Mouse (Mus musculus) intestine, embryonic 16.5 days (tissue): ENCODE results near the gene Ngfr. TPM values are rescaled to one million over a fixed set of nuclear protein-coding genes. Genes with fewer than 3 reads are reported as not detected.

Source experiments
- ATAC-seq: fragments of 200-750 bp; cut with Nextera tagmentation; 2 replicates; pipeline ENCODE4 v1.8.0; 2017; ENCODE audit warnings: moderate TSS enrichment, moderate library complexity
- H3K27ac ChIP-seq: fragments of 300-500 bp; sonication (generic); 2 replicates; pipeline ENCODE4 v1.5.1; 2014; ENCODE audit warnings: mild to moderate bottlenecking, low read length
- H3K27me3 ChIP-seq: fragments of 300-500 bp; sonication (generic); replicated peaks from 2 replicates; pipeline ENCODE4 v1.6.1; 2014; ENCODE audit warnings: low read length, control low read depth, mixed read lengths; ENCODE audit not compliant: control insufficient read depth, insufficient read depth
- H3K36me3 ChIP-seq: fragments of 300-500 bp; sonication (generic); 2 replicates; pipeline ENCODE4 v1.6.1; 2014; ENCODE audit warnings: low read length, control low read depth; ENCODE audit not compliant: control insufficient read depth, insufficient read depth
- H3K4me1 ChIP-seq: fragments of 300-500 bp; sonication (generic); 2 replicates; pipeline ENCODE4 v1.6.1; 2014; ENCODE audit warnings: low read length, control low read depth, mixed read lengths; ENCODE audit not compliant: control insufficient read depth, insufficient read depth
- H3K4me2 ChIP-seq: fragments of 300-500 bp; sonication (generic); 2 replicates; pipeline ENCODE4 v1.6.1; 2014; ENCODE audit warnings: low read depth, low read length, control low read depth
- H3K4me3 ChIP-seq: fragments of 300-500 bp; sonication (generic); 2 replicates; pipeline ENCODE4 v1.5.1; 2014; ENCODE audit warnings: mild to moderate bottlenecking, low read length
- H3K9ac ChIP-seq: fragments of 300-500 bp; sonication (generic); 2 replicates; pipeline ENCODE4 v1.6.1; 2014; ENCODE audit warnings: low read depth, low read length
- H3K9me3 ChIP-seq: fragments of 300-500 bp; sonication (generic); 2 replicates; pipeline ENCODE4 v1.6.1; 2016; ENCODE audit warnings: low read length, control low read depth; ENCODE audit not compliant: control insufficient read depth
- WGBS: fragments of 180-500 bp; shearing (Covaris S2); extraction: QIAGEN DNeasy Blood & Tissue Kit; methylation state at CpG from one replicate; pipeline ENCODE4 v1.1.7; 2014; 5-methylcytosine and 5-hydroxymethylcytosine counted together
- polyA plus RNA-seq: library from polyadenylated mRNA; unstranded; fragments of >200 nt; fragmentation: Nextera tagmentation; extraction: Ambion mirVana; gene quantifications from 2 replicates; pipeline ENCODE4 v1.2.1, GENCODE M21; 2015

The Ngfr gene
- 15.5 and 15.8 TPM in 2 replicates for polyA plus RNA-seq

DNA sequence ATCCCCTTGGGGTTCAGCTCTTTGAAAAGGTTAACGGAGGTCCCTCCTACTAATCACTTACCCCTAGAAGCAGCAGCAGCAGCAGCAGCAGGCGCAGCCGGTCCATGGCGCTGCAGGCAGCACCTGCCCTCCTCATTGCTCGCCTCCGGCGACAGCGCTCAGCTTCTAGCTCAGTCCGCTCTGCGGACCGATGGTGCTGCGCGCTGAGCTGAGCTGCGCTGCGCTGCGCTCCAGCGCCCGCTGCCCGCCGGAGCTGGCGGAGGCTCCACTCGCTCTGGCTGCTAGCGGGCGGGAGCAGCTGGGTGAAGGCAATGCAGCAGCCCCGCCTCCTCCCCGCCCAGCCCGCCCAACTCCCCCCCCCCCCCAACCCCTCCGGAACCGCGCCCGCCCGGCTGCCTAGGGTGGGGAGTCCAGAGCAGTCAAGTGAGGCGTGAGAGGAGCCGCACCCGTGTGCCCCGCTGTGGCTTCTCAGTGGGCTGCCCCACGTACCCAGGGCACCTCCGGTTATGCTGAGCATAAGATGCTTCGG, at the start of gene Ngfr:
Gene Ngfr (minus strand): TSS at position 313 of the 529 bp plus-strand sequence.
- peak; percentile 72 for ATAC-seq
- 0% methylated on average over 32 of the region's 39 CpGs for WGBS
- Histone ChIP-seq H3K9me3 (no peaks in the 10 kb centered on the region), H3K9ac (peak within 1 kb of the TSS; percentile 48), H3K4me2 (peak within 1 kb of the TSS; percentile 75), H3K27ac (no peak within 1 kb of the TSS), H3K4me3 (peak within 1 kb of the TSS; percentile 51), H3K36me3 (no peaks in the 10 kb centered on the region), H3K4me1 (peaks cover 31% of the 10 kb centered on the region), H3K27me3 (peaks cover 55% of the 10 kb centered on the region)

DNA sequence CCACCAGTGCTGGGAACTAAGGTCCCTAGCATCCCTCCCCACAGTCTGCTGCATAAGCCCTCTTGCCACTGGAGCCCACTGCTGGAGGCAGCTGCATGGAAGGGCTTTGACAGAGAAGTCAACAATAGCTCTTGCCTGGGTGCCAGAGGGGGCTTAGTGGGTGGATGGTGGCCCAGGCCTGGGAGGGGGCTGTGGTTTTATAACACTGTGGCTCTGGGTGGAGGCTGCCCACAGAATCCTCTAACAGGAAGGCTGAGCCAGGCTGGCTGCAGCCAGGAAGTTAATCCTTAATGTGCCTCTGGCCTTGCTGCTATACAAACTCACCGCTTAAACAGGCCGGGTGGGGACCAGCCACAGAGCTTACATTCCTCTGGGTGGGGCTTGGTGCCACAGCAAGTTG, 47.5 kb upstream of the Ngfr start:
- no peak for ATAC-seq
- Histone ChIP-seq H3K4me3 (no peak overlapping the region), H3K27me3 (no peaks in the 10 kb centered on the region), H3K9me3 (no peaks in the 10 kb centered on the region), H3K36me3 (no peaks in the 10 kb centered on the region), H3K4me2 (no peak overlapping the region), H3K4me1 (peaks cover 7% of the 10 kb centered on the region; the same call in 1 of the 2 replicates), H3K27ac (no peak overlapping the region), H3K9ac (no peak overlapping the region)
- 21% methylated on average over 2 of the region's 2 CpGs for WGBS

DNA sequence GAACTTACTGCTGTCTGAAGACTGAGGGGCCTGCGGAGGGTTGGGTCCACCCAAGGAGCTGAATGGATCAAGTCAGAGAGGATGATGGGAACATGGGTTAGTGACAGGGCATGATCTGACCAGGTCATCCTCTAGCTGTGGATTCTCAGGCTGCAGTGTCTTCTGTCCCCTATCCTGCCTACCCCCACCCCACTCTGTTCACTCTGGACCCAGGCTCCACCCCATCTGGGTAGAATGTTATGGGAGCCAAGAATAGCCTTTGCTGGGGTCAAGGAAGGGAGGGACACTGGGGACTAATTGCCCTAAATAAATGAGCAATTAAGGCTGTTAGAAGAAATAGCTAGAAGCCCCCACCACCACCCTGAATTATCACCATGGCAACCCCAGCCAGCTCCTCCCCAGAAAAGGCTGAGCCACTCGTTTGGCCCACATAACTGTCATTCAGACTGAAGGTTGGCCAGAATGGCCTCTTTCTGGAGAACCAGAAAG, 46.0 kb upstream of the Ngfr start:
- ATAC-seq, result no peak
- no peaks in the 10 kb centered on the region for H3K9me3 ChIP-seq
- H3K36me3 ChIP-seq, result no peaks in the 10 kb centered on the region
- no peaks in the 10 kb centered on the region for H3K27me3 ChIP-seq
- WGBS, result 73% methylated on average over 2 of the region's 2 CpGs
- no peak overlapping the region for H3K4me3 ChIP-seq
- H3K9ac ChIP-seq, result no peak overlapping the region
- peaks cover 7% of the 10 kb centered on the region; the same call in 1 of the 2 replicates for H3K4me1 ChIP-seq
- H3K4me2 ChIP-seq, result no peak overlapping the region
- no peak overlapping the region for H3K27ac ChIP-seq

DNA sequence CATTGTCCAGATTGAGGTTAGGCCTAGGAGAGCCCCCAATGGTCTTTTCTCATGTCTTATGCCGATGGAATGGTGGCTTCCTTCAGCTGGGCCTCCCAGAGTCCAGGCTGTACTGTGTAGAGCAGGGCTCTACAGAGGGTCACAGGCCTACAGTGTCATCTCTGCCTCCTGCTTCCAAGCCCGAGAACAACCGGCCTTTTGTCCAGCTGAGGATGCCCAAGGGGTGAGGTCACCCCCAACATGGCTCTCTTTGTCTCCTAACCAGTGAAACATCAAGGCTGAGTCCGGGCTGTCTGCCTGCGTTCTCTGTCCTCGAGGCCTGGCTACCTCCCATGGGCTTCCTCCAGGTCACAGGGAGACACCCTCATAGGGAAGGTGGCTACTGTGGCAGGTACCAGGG, 44.9 kb upstream of the Ngfr start:
- no peaks in the 10 kb centered on the region for H3K9me3 ChIP-seq
- H3K4me2 ChIP-seq, result no peak overlapping the region
- H3K4me1 ChIP-seq, result peaks cover 7% of the 10 kb centered on the region; the same call in 1 of the 2 replicates
- no peaks in the 10 kb centered on the region for H3K36me3 ChIP-seq
- peak overlapping the region; percentile 16; the same call in 1 of the 2 replicates for H3K27ac ChIP-seq
- peak; percentile 29; the same call in 1 of the 2 replicates for ATAC-seq
- H3K27me3 ChIP-seq, result peaks cover 5% of the 10 kb centered on the region; the same call in 1 of the 2 replicates
- H3K4me3 ChIP-seq, result no peak overlapping the region
- no peak overlapping the region for H3K9ac ChIP-seq
- WGBS, result 69% methylated on average over 6 of the region's 6 CpGs

DNA sequence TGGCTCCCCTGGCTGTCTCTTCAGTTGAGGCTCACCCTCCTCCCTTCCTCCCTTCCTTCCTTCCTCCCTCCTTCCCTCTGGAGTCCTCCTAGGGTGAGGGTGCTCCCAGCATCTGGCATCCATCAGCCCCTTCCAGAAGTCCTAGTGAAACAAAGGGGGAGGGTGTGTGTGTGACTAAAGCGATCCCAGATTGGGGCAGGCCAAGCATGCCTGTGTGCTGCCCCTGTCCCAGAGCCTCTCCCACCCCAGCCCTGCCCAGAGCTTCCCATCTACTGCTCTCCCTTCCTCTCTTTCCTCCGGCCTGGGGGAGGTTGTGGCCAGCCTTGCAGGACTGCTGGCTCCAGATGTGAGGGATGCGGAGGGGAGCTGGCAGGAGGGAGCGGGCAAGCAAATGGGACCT, 43.8 kb upstream of the Ngfr start:
- H3K4me3 ChIP-seq, result no peak overlapping the region
- peaks cover 5% of the 10 kb centered on the region; the same call in 1 of the 2 replicates for H3K27me3 ChIP-seq
- WGBS, result 60% methylated on average over 3 of the region's 4 CpGs
- no peak overlapping the region for H3K9ac ChIP-seq
- peaks cover 7% of the 10 kb centered on the region; the same call in 1 of the 2 replicates for H3K4me1 ChIP-seq
- H3K4me2 ChIP-seq, result no peak overlapping the region
- H3K27ac ChIP-seq, result peak overlapping the region; percentile 48; the same call in 1 of the 2 replicates
- peak; percentile 59; the same call in 1 of the 2 replicates for ATAC-seq
- H3K9me3 ChIP-seq, result no peaks in the 10 kb centered on the region
- H3K36me3 ChIP-seq, result no peaks in the 10 kb centered on the region

DNA sequence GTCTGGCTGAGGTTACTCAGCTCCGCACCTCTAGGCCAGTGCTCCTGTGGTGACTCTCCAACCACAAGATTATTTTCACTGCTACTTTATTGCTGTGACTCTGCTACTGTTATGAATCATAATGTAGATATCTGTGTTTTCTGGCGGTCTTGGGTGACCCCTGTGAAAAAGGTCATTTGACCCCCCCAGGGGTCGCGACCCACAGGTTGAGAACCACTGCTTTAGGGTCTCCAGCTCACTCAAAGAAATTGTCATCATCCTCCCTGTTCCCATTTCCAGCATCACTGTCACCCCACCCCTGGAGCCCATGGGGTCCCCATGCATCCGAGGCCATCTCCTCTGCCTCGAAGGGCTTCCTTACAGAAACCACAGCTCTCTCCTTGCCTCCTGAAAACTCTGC, 43.0 kb upstream of the Ngfr start:
- Histone ChIP-seq H3K9me3 (no peaks in the 10 kb centered on the region), H3K4me3 (no peak overlapping the region), H3K27ac (no peak overlapping the region), H3K4me2 (no peak overlapping the region), H3K4me1 (peaks cover 7% of the 10 kb centered on the region; the same call in 1 of the 2 replicates), H3K27me3 (peaks cover 5% of the 10 kb centered on the region; the same call in 1 of the 2 replicates), H3K9ac (no peak overlapping the region), H3K36me3 (no peaks in the 10 kb centered on the region)
- no peak for ATAC-seq
- 82% methylated on average over 6 of the region's 6 CpGs for whole genome bisulfite sequencing

DNA sequence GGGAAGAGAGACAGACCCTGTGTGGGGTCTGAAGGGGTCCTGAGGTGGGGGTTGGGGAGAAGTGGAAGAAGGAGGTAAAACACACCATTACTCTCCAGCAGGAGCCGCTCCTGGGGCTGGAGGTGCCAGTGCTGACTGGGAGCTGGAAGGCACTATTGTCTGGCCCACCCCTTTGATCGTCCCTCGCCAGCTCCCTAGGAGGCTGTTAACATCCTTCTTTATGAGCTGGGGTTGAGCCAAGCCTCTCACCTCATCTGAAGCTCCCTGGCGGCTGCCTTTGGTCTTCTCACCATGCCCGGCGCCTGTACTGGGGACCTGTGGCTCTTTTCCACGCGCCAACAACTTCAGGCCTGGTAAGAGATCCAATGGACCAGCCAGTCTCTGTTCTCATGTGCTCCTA, 34.9 kb upstream of the Ngfr start:
- H3K27ac ChIP-seq, result no peak overlapping the region
- peaks cover 10% of the 10 kb centered on the region for H3K4me1 ChIP-seq
- no peak overlapping the region for H3K4me2 ChIP-seq
- H3K27me3 ChIP-seq, result no peaks in the 10 kb centered on the region
- no peaks in the 10 kb centered on the region for H3K9me3 ChIP-seq
- no peaks in the 10 kb centered on the region for H3K36me3 ChIP-seq
- WGBS, result 52% methylated on average over 8 of the region's 8 CpGs
- no peak for ATAC-seq
- no peak overlapping the region for H3K9ac ChIP-seq
- H3K4me3 ChIP-seq, result no peak overlapping the region

DNA sequence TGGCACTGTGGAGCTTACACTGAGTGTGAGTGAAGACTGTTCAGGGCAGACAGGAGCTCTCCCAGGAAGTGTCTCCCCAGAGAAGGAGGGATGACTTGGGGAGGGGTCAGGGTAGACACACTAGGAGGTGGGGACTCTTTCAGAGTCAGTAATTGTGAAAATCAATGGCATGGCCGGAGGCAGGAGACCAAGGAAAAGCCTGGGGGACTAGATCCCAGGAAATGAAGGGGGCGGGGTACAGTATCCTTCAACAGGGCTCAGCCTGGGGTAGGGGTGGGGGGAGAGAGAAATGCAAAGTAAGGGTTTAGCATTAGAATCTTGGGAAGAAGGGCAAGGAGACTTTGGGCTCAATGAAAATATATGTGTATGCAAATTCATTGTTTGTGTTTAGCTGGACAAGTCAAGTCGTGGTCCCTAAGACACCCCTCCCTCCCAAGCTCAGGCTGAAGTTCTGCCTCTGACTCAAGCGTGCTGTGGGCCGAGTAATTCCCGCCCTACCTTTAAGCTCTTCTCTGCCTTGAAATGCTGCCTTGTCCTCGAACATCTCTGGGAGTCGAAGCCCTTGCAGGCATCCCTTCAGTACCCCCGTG, 34.1 kb upstream of the Ngfr start:
- no peak overlapping the region for H3K4me2 ChIP-seq
- H3K9me3 ChIP-seq, result no peaks in the 10 kb centered on the region
- H3K9ac ChIP-seq, result no peak overlapping the region
- no peak overlapping the region for H3K4me3 ChIP-seq
- H3K27ac ChIP-seq, result 0 out of 2 replicates have a peak overlapping the region, but pooled peaks have one; percentile 36
- WGBS, result 38% methylated on average over 9 of the region's 9 CpGs
- H3K36me3 ChIP-seq, result no peaks in the 10 kb centered on the region
- 0 out of 2 replicates have a peak, but pooled peaks have one; percentile 26 for ATAC-seq
- no peaks in the 10 kb centered on the region for H3K27me3 ChIP-seq
- peaks cover 10% of the 10 kb centered on the region for H3K4me1 ChIP-seq

DNA sequence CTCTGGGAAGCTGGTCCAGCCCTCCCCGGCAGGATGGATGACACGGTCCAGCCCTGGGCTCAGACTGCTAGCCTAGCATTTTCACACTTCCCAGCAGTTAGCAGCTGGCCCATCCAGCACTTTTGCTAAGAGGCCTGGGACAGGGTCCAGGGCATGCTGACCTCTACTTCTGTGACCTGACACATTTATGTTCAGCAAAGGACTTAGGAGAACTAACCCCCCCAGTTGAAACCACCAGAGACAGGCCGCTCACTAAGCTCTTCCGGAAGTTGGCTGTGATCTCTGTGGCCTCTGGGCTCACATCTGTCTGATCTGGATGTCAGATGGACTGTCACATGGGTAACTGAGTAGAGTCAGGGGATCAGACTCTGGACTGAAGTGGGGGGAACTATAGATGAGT, 33.5 kb upstream of the Ngfr start:
- H3K4me1 ChIP-seq, result peaks cover 10% of the 10 kb centered on the region
- peak; percentile 66 for ATAC-seq
- H3K9ac ChIP-seq, result no peak overlapping the region
- no peak overlapping the region for H3K4me2 ChIP-seq
- H3K27ac ChIP-seq, result no peak overlapping the region; the same call in 1 of the 2 replicates
- H3K36me3 ChIP-seq, result no peaks in the 10 kb centered on the region
- no peak overlapping the region for H3K4me3 ChIP-seq
- WGBS, result 54% methylated on average over 4 of the region's 4 CpGs
- no peaks in the 10 kb centered on the region for H3K27me3 ChIP-seq
- H3K9me3 ChIP-seq, result no peaks in the 10 kb centered on the region
